In the genomic region with DNA sequence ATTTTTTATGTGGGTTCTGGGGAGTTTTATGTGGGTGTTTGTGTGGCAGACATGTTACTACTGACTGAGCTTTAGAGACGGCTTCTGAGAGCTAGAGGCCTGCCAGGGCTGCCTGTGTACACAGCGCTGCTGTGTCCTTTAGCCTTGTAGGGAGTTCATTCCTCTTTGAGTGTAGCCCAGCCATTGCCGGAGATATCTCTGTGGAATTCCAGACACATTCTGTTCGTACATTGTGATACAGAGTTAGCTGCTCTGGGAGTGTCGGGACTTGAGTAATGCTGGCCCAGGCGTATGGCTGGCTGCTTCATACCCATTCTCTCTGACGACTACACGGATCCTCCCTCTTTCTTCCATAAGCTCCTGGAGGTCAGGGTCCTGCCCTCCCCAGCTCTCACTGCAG, we compare ENCODE assay signal across 10 mouse cellular contexts. TPM values are rescaled to one million over a fixed set of nuclear protein-coding genes. Genes with fewer than 3 reads are reported as not detected.
A peak's percentile ranks its signal among the peaks of the same experiment; 100 is the strongest.
DNase-seq lines count a peak whose midpoint lies in the region; ATAC-seq and TF ChIP-seq lines count a peak whose summit lies in the region.
"Had no signal": no experiment of that assay in that cellular context is flagged by ENCODE, and none has a peak within 500 bp of the region (broad histone marks: within the 10 kb centered on the region; RNA-seq: fewer than 3 reads in every experiment).

No protein-coding gene starts in this region.

- intact Hi-C loops in left cerebral cortex, adult 2 months (cut with DNase I): no loop called here

- H3K9ac ChIP-seq in lung, embryonic 14.5 days: no peak overlapping the region; the same call in 1 of the 2 replicates
- peak overlapping the region; percentile 69 for H3K9ac ChIP-seq in heart, embryonic 11.5 days (ENCODE audit: low read depth, low read length)
- peak overlapping the region; percentile 29; the same call in 1 of the 2 replicates for H3K9ac ChIP-seq in intestine, embryonic 16.5 days (ENCODE audit: low read depth, low read length)
- no peak overlapping the region for H3K9ac ChIP-seq in stomach, embryonic 16.5 days (ENCODE audit: low read length)

- H3K4me2 ChIP-seq in lung, embryonic 14.5 days: no peak overlapping the region
- H3K4me2 ChIP-seq in heart, embryonic 11.5 days: peak overlapping the region; percentile 34
- no peak overlapping the region for H3K4me2 ChIP-seq in intestine, embryonic 16.5 days (ENCODE audit: low read depth, low read length)
- no peak overlapping the region for H3K4me2 ChIP-seq in stomach, embryonic 16.5 days (ENCODE audit: low read depth, low read length)

- WGBS in lung, embryonic 14.5 days: 51% methylated on average over 8 of the region's 8 CpGs
- WGBS in lung, adult 2 months: 66% methylated on average over 8 of the region's 8 CpGs
- 25% methylated on average over 8 of the region's 8 CpGs for WGBS in heart, embryonic 11.5 days (ENCODE audit: insufficient replicate concordance)
- WGBS in intestine, embryonic 16.5 days: 59% methylated on average over 8 of the region's 8 CpGs
- 52% methylated on average over 8 of the region's 8 CpGs for WGBS in stomach, embryonic 16.5 days

- H3K4me1 ChIP-seq in lung, embryonic 14.5 days (ENCODE audit: insufficient read depth): peaks cover 21% of the 10 kb centered on the region
- H3K4me1 ChIP-seq in lung, adult 2 months (ENCODE audit: control insufficient read depth, insufficient read depth, low read length): peaks cover 12% of the 10 kb centered on the region
- H3K4me1 ChIP-seq in heart, embryonic 11.5 days (ENCODE audit: control insufficient read depth, insufficient read depth, low read length): peaks cover 41% of the 10 kb centered on the region
- peaks cover 35% of the 10 kb centered on the region for H3K4me1 ChIP-seq in intestine, embryonic 16.5 days (ENCODE audit: control insufficient read depth, insufficient read depth, low read length)
- H3K4me1 ChIP-seq in stomach, embryonic 16.5 days (ENCODE audit: control insufficient read depth, insufficient read depth, low read length): peaks cover 22% of the 10 kb centered on the region

- H3K27me3 ChIP-seq in lung, embryonic 14.5 days (ENCODE audit: insufficient read depth, low read length): no peaks in the 10 kb centered on the region
- no peaks in the 10 kb centered on the region for H3K27me3 ChIP-seq in heart, embryonic 11.5 days (ENCODE audit: control insufficient read depth, insufficient read depth, low read length)
- H3K27me3 ChIP-seq in intestine, embryonic 16.5 days (replicated peaks; ENCODE audit: control insufficient read depth, insufficient read depth, low read length): no peaks in the 10 kb centered on the region
- H3K27me3 ChIP-seq in stomach, embryonic 16.5 days (ENCODE audit: control insufficient read depth, insufficient read depth, low read length): no peaks in the 10 kb centered on the region

- 0 out of 2 replicates have a peak, but pooled peaks cover 4% of the 10 kb centered on the region for H3K36me3 ChIP-seq in lung, embryonic 14.5 days (ENCODE audit: insufficient read depth)
- no peaks in the 10 kb centered on the region for H3K36me3 ChIP-seq in heart, embryonic 11.5 days (ENCODE audit: control insufficient read depth, insufficient read depth, low read length)
- no peaks in the 10 kb centered on the region for H3K36me3 ChIP-seq in intestine, embryonic 16.5 days (ENCODE audit: control insufficient read depth, insufficient read depth, low read length)
- no peaks in the 10 kb centered on the region for H3K36me3 ChIP-seq in stomach, embryonic 16.5 days (ENCODE audit: control insufficient read depth, insufficient read depth, low read length)

- no peak for TF ChIP-seq CTCF in lung, embryonic 14.5 days (IDR thresholded peaks at IDR 0.05; ENCODE audit: low read depth)
- no peak for TF ChIP-seq CTCF in lung, adult 2 months (IDR thresholded peaks at IDR 0.05; ENCODE audit: insufficient read depth, low read length)
- no peak for TF ChIP-seq CTCF in left cerebral cortex, adult 2 months (IDR thresholded peaks at IDR 0.05)

- H3K4me3 ChIP-seq in lung, embryonic 14.5 days (ENCODE audit: low read depth, low read length): no peak overlapping the region
- no peak overlapping the region for H3K4me3 ChIP-seq in lung, adult 2 months (replicated peaks; ENCODE audit: extremely low read depth, low read depth, low read length)
- no peak overlapping the region for H3K4me3 ChIP-seq in heart, embryonic 11.5 days (ENCODE audit: low read depth, low read length)
- no peak overlapping the region for H3K4me3 ChIP-seq in intestine, embryonic 16.5 days (ENCODE audit: low read length)
- H3K4me3 ChIP-seq in stomach, embryonic 16.5 days (replicated peaks; ENCODE audit: low read length): no peak overlapping the region
- H3K4me3 ChIP-seq in left cerebral cortex, adult 2 months: no peak overlapping the region

- no peak for DNase-seq in lung, embryonic 14.5 days
- no peak for DNase-seq in lung, adult 2 months
- no peak for DNase-seq in layer of hippocampus, postnatal 36 days
- no peak for DNase-seq in left cerebral cortex, adult 2 months (ENCODE audit: extremely low spot score in 1 of 2, low spot score in 2 of 2)
- DNase-seq: adrenal gland, postnatal 25 days; kidney, adult 11 months; thymus, postnatal 25 days had no signal

- TF ChIP-seq POLR2A in lung, adult 2 months (IDR thresholded peaks at IDR 0.05; ENCODE audit: borderline replicate concordance, extremely low read depth, low read depth, low read length): no peak

- H3K9me3 ChIP-seq in lung, embryonic 14.5 days (ENCODE audit: low read depth, low read length): no peaks in the 10 kb centered on the region
- H3K9me3 ChIP-seq in heart, embryonic 11.5 days (replicated peaks; ENCODE audit: control insufficient read depth, low read length): no peaks in the 10 kb centered on the region
- no peaks in the 10 kb centered on the region for H3K9me3 ChIP-seq in intestine, embryonic 16.5 days (ENCODE audit: control insufficient read depth, low read length)
- H3K9me3 ChIP-seq in stomach, embryonic 16.5 days (replicated peaks; ENCODE audit: control insufficient read depth, low read length): no peaks in the 10 kb centered on the region

- ATAC-seq in lung, embryonic 14.5 days (ENCODE audit: insufficient read depth): no peak
- peak; percentile 66 for ATAC-seq in heart, embryonic 11.5 days (replicated peaks; ENCODE audit: insufficient number of reproducible peaks, low FRiP score, low TSS enrichment)
- ATAC-seq in intestine, embryonic 16.5 days: no peak
- ATAC-seq in stomach, embryonic 16.5 days (ENCODE audit: insufficient read depth, low FRiP score): peak; percentile 6; the same call in 1 of the 2 replicates

- peak overlapping the region; percentile 76; the same call in 1 of the 2 replicates for H3K27ac ChIP-seq in lung, embryonic 14.5 days (ENCODE audit: low read depth)
- peak overlapping the region; percentile 98 for H3K27ac ChIP-seq in heart, embryonic 11.5 days (ENCODE audit: low read depth, low read length)
- peak overlapping the region; percentile 48; the same call in 1 of the 2 replicates for H3K27ac ChIP-seq in intestine, embryonic 16.5 days (ENCODE audit: low read length)
- H3K27ac ChIP-seq in stomach, embryonic 16.5 days (ENCODE audit: low read length): peak overlapping the region; percentile 7; the same call in 1 of the 2 replicates
- no peak overlapping the region for H3K27ac ChIP-seq in left cerebral cortex, adult 2 months

RNA-seq across cellular contexts. Expression of gene Trak1, which starts 31.9 kb away (rescaled TPM):
- polyA plus RNA-seq in lung, embryonic 14.5 days (2014; fragmentation: Nextera tagmentation; extraction: Ambion mirVana): 20.8 and 20.9 TPM in 2 replicates
- 73.9 and 88.5 TPM in 2 replicates for polyA plus RNA-seq in lung, adult 2 months (2012; rRNA removed)
- 21.3 and 27.2 TPM in 2 replicates for polyA plus RNA-seq in heart, embryonic 11.5 days (2014; fragmentation: Nextera tagmentation; extraction: Ambion mirVana)
- polyA plus RNA-seq in intestine, embryonic 16.5 days (2015; fragmentation: Nextera tagmentation; extraction: Ambion mirVana): 21.7 and 23.7 TPM in 2 replicates
- 24.1 and 25.1 TPM in 2 replicates for polyA plus RNA-seq in stomach, embryonic 16.5 days (2015; fragmentation: Nextera tagmentation; extraction: Ambion mirVana)
- total RNA-seq in layer of hippocampus, postnatal 36 days (2021): 100 to 1,000 TPM; 235 to 247 TPM
- 100 to 1,000 TPM; 247 to 298 TPM for total RNA-seq in left cerebral cortex, adult 2 months (2021)

RNA-seq across cellular contexts. Expression of gene Ulk4, which starts 52.2 kb away (rescaled TPM):
- 123 and 125 TPM in 2 replicates for polyA plus RNA-seq in lung, embryonic 14.5 days (2014; fragmentation: Nextera tagmentation; extraction: Ambion mirVana)
- polyA plus RNA-seq in lung, adult 2 months (2012; rRNA removed): 10.6 and 14.9 TPM in 2 replicates
- 101 and 106 TPM in 2 replicates for polyA plus RNA-seq in heart, embryonic 11.5 days (2014; fragmentation: Nextera tagmentation; extraction: Ambion mirVana)
- 115 and 120 TPM in 2 replicates for polyA plus RNA-seq in intestine, embryonic 16.5 days (2015; fragmentation: Nextera tagmentation; extraction: Ambion mirVana)
- polyA plus RNA-seq in stomach, embryonic 16.5 days (2015; fragmentation: Nextera tagmentation; extraction: Ambion mirVana): 124 and 156 TPM in 2 replicates
- total RNA-seq in layer of hippocampus, postnatal 36 days (2021): 10 to 100 TPM in 1 of 2 experiments, 1 to 10 TPM in 1; 7.2 to 10.6 TPM
- total RNA-seq in left cerebral cortex, adult 2 months (2021): 1 to 10 TPM; 9.2 to 9.9 TPM

Comparison
In these comparisons a context has a peak if more than half of its experiments do, and no peak if none do; other contexts are left out.
1. ATAC-seq: peak in heart, embryonic 11.5 days (single experiment) and stomach, embryonic 16.5 days (single experiment); none in lung, embryonic 14.5 days (single experiment) and intestine, embryonic 16.5 days (single experiment).
2. H3K9ac ChIP-seq: peak in heart, embryonic 11.5 days (single experiment) and intestine, embryonic 16.5 days (single experiment); none in lung, embryonic 14.5 days (single experiment) and stomach, embryonic 16.5 days (single experiment).